Mouse (Mus musculus): ENCODE results near the gene Mrps18a. TPM values are rescaled to one million over a fixed set of nuclear protein-coding genes. Genes with fewer than 3 reads are reported as not detected.

Gene Mrps18a
- polyA plus RNA-seq (2015; fragmentation: Nextera tagmentation; extraction: Ambion mirVana), result 73.0 and 78.2 TPM in 2 replicates

GRCm38 (mm10) chr17:46110402-46111289 is at the start of gene Mrps18a:
Mrps18a (plus strand) TSS chr17:46110986.

GRCm38 (mm10) chr17:46143578-46144423 is 33.0 kb downstream of the Mrps18a start, which contains the start of gene Rsph9:
Rsph9 (minus strand) TSS chr17:46144216.

DNA sequence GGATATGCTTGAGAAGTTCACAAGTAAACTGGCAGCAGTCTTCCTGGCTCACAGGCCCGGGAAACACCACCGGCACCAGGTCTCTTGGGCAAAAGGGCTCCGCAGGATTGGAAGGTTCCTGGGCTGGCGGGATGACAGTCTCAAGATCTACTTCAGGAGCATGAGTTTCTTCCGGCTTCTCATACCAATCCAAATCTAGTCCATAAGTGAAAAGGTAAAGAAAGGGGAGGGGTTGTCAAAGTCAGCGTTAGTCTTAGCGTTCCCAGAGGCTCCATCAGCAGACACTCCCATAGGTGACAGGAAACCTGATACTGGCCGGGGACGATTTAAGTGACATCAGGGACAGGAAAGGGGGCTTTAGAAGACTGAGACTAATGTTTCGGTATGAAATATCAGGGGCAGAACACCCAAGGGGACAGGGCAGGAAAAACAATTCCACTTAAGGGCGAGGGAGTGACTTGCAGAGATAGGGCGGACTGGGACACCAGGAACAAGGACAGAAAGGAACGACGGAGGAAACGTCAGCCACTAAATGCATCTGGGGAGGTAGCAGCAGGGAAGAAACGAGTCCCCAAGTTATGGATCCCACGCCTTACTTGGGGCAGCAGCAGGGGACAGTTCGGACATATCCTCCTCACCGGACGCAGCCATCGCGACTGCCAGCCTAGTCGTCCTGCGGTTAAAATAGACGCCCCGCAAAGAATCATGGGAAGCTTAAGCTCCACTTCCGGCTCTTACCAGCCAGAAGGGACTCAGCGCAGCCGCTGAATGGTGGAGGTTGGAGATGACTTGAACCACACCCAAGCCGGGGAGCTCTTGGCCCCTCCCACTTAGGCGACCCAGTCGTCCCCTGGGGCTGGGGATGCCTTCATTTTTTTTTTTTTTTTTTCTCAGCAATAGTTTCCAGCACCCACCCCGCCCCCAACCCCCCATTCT is 42.3 kb downstream of the Mrps18a start, which contains the start of gene Mad2l1bp:
TSS of gene Mad2l1bp (minus strand) at position 707 of the 936 bp plus-strand sequence.

GRCm38 (mm10) chr17:46160686-46161085 is 49.9 kb downstream of the Mrps18a start, which contains the start of gene Gtpbp2:
Gtpbp2 (plus strand) TSS chr17:46161032.

Other genes with a start within 250 kb of the Mrps18a start
- 2.1 and 2.5 TPM in 2 replicates for gene Vegfa, start 78.6 kb upstream of the Mrps18a start, polyA plus RNA-seq (2015; fragmentation: Nextera tagmentation; extraction: Ambion mirVana)
- gene Rsph9, start 33.2 kb downstream of the Mrps18a start, polyA plus RNA-seq (2015; fragmentation: Nextera tagmentation; extraction: Ambion mirVana), result 4.6 and 4.9 TPM in 2 replicates
- 18.7 and 20.4 TPM in 2 replicates for gene Mad2l1bp, start 42.6 kb downstream of the Mrps18a start, polyA plus RNA-seq (2015; fragmentation: Nextera tagmentation; extraction: Ambion mirVana)
- 13.4 and 15.1 TPM in 2 replicates for gene Gtpbp2, start 50.0 kb downstream of the Mrps18a start, polyA plus RNA-seq (2015; fragmentation: Nextera tagmentation; extraction: Ambion mirVana)
- gene Polh, start 91.7 kb downstream of the Mrps18a start, polyA plus RNA-seq (2015; fragmentation: Nextera tagmentation; extraction: Ambion mirVana), result 7.7 and 11.9 TPM in 2 replicates
- 13.0 and 15.6 TPM in 2 replicates for gene Xpo5, start 91.8 kb downstream of the Mrps18a start, polyA plus RNA-seq (2015; fragmentation: Nextera tagmentation; extraction: Ambion mirVana)
- gene Polr1c, start 137.1 kb downstream of the Mrps18a start, polyA plus RNA-seq (2015; fragmentation: Nextera tagmentation; extraction: Ambion mirVana), result 39.0 TPM in 2 replicates
- 109 and 124 TPM in 2 replicates for gene Yipf3, start 137.1 kb downstream of the Mrps18a start, polyA plus RNA-seq (2015; fragmentation: Nextera tagmentation; extraction: Ambion mirVana)
- 0.43 and 0.46 TPM in 2 replicates for gene Lrrc73, start 142.5 kb downstream of the Mrps18a start, polyA plus RNA-seq (2015; fragmentation: Nextera tagmentation; extraction: Ambion mirVana)
- gene Tjap1, start 172.0 kb downstream of the Mrps18a start, polyA plus RNA-seq (2015; fragmentation: Nextera tagmentation; extraction: Ambion mirVana), result 27.2 and 28.3 TPM in 2 replicates
- 15.5 and 16.6 TPM in 2 replicates for gene Dlk2, start 186.4 kb downstream of the Mrps18a start, polyA plus RNA-seq (2015; fragmentation: Nextera tagmentation; extraction: Ambion mirVana)
- 3.4 and 4.0 TPM in 2 replicates for gene Abcc10, start 217.4 kb downstream of the Mrps18a start, polyA plus RNA-seq (2015; fragmentation: Nextera tagmentation; extraction: Ambion mirVana)

Data from urinary bladder, postnatal 0 days (tissue).